Mouse (Mus musculus): ENCODE results near the gene Wnt9b. TPM values are rescaled to one million over a fixed set of nuclear protein-coding genes. Genes with fewer than 3 reads are reported as not detected.

The Wnt9b gene
- 0.06 and 0.07 TPM in 2 replicates for polyA plus RNA-seq (2014; fragmentation: Nextera tagmentation; extraction: Ambion mirVana)

- Histone ChIP-seq H3K27ac (ENCODE audit: low read length) (no peak within 1 kb of the TSS), H3K4me1 (ENCODE audit: control insufficient read depth, insufficient read depth, low read length) (peaks cover 3% of the 10 kb centered on the region; the same call in 1 of the 2 replicates), H3K36me3 (ENCODE audit: control insufficient read depth, insufficient read depth, low read length) (no peaks in the 10 kb centered on the region), H3K9ac (replicated peaks; ENCODE audit: low read depth, low read length) (peak within 1 kb of the TSS; percentile 30; the same call in 1 of the 2 replicates), H3K9me3 (ENCODE audit: control insufficient read depth, low read depth, low read length) (no peaks in the 10 kb centered on the region), H3K4me3 (ENCODE audit: low read depth, low read length) (peak within 1 kb of the TSS; percentile 37), H3K4me2 (replicated peaks; ENCODE audit: low read depth, low read length) (peak within 1 kb of the TSS; percentile 89), H3K27me3 (ENCODE audit: control insufficient read depth, insufficient read depth, low read length) (peaks cover 31% of the 10 kb centered on the region)
- WGBS, result under 1% methylated on average over 67 of the region's 68 CpGs
- peak; percentile 85 for ATAC-seq (ENCODE audit: insufficient number of reproducible peaks, insufficient read depth, low FRiP score, low read depth)
Observed at GRCm38 (mm10) chr11:103749306-103750089, at the start of gene Wnt9b. Gene Wnt9b (minus strand): TSS chr11:103749821.

GRCm38 (mm10) chr11:103789951-103790350 is 40.3 kb upstream of the Wnt9b start:
- H3K36me3 ChIP-seq (ENCODE audit: control insufficient read depth, insufficient read depth, low read length), result no peaks in the 10 kb centered on the region
- H3K27me3 ChIP-seq (ENCODE audit: control insufficient read depth, insufficient read depth, low read length), result peaks cover 16% of the 10 kb centered on the region; the same call in 1 of the 2 replicates
- H3K4me1 ChIP-seq (ENCODE audit: control insufficient read depth, insufficient read depth, low read length), result no peaks in the 10 kb centered on the region
- H3K9ac ChIP-seq (replicated peaks; ENCODE audit: low read depth, low read length), result no peak overlapping the region
- no peak overlapping the region for H3K4me3 ChIP-seq (ENCODE audit: low read depth, low read length)
- no peaks in the 10 kb centered on the region for H3K9me3 ChIP-seq (ENCODE audit: control insufficient read depth, low read depth, low read length)
- WGBS, result 52% methylated on average over 5 of the region's 5 CpGs
- no peak for ATAC-seq (ENCODE audit: insufficient number of reproducible peaks, insufficient read depth, low FRiP score, low read depth)
- H3K27ac ChIP-seq (ENCODE audit: low read length), result no peak overlapping the region
- H3K4me2 ChIP-seq (replicated peaks; ENCODE audit: low read depth, low read length), result no peak overlapping the region

GRCm38 (mm10) chr11:103780152-103780551 is 30.5 kb upstream of the Wnt9b start:
- Histone ChIP-seq H3K4me2 (replicated peaks; ENCODE audit: low read depth, low read length) (no peak overlapping the region), H3K27me3 (ENCODE audit: control insufficient read depth, insufficient read depth, low read length) (peaks cover 14% of the 10 kb centered on the region), H3K4me1 (ENCODE audit: control insufficient read depth, insufficient read depth, low read length) (no peaks in the 10 kb centered on the region), H3K4me3 (ENCODE audit: low read depth, low read length) (no peak overlapping the region), H3K27ac (ENCODE audit: low read length) (no peak overlapping the region), H3K36me3 (ENCODE audit: control insufficient read depth, insufficient read depth, low read length) (no peaks in the 10 kb centered on the region), H3K9me3 (ENCODE audit: control insufficient read depth, low read depth, low read length) (no peaks in the 10 kb centered on the region), H3K9ac (replicated peaks; ENCODE audit: low read depth, low read length) (no peak overlapping the region)
- WGBS, result 36% methylated on average over 9 of the region's 9 CpGs
- ATAC-seq (ENCODE audit: insufficient number of reproducible peaks, insufficient read depth, low FRiP score, low read depth), result no peak

- Histone ChIP-seq H3K9ac (replicated peaks; ENCODE audit: low read depth, low read length) (no peak overlapping the region), H3K4me3 (ENCODE audit: low read depth, low read length) (peak overlapping the region; percentile 20), H3K36me3 (ENCODE audit: control insufficient read depth, insufficient read depth, low read length) (no peaks in the 10 kb centered on the region), H3K27ac (ENCODE audit: low read length) (no peak overlapping the region), H3K9me3 (ENCODE audit: control insufficient read depth, low read depth, low read length) (no peaks in the 10 kb centered on the region), H3K27me3 (ENCODE audit: control insufficient read depth, insufficient read depth, low read length) (peaks cover 59% of the 10 kb centered on the region), H3K4me2 (replicated peaks; ENCODE audit: low read depth, low read length) (peak overlapping the region; percentile 35), H3K4me1 (ENCODE audit: control insufficient read depth, insufficient read depth, low read length) (peaks cover 10% of the 10 kb centered on the region; the same call in 1 of the 2 replicates)
- under 1% methylated on average over 19 of the region's 19 CpGs for WGBS
- ATAC-seq (ENCODE audit: insufficient number of reproducible peaks, insufficient read depth, low FRiP score, low read depth), result no peak
Observed at GRCm38 (mm10) chr11:103774228-103774530, 24.6 kb upstream of the Wnt9b start.

GRCm38 (mm10) chr11:103773387-103774227 is 24.0 kb upstream of the Wnt9b start, which contains the start of gene Wnt3:
Gene Wnt3 (plus strand): TSS chr11:103774150.
- Histone ChIP-seq H3K27me3 (ENCODE audit: control insufficient read depth, insufficient read depth, low read length) (peaks cover 61% of the 10 kb centered on the region), H3K9ac (replicated peaks; ENCODE audit: low read depth, low read length) (no peak within 1 kb of the TSS), H3K36me3 (ENCODE audit: control insufficient read depth, insufficient read depth, low read length) (no peaks in the 10 kb centered on the region), H3K4me2 (replicated peaks; ENCODE audit: low read depth, low read length) (peak within 1 kb of the TSS; percentile 35), H3K4me1 (ENCODE audit: control insufficient read depth, insufficient read depth, low read length) (peaks cover 10% of the 10 kb centered on the region; the same call in 1 of the 2 replicates), H3K9me3 (ENCODE audit: control insufficient read depth, low read depth, low read length) (no peaks in the 10 kb centered on the region), H3K4me3 (ENCODE audit: low read depth, low read length) (peak within 1 kb of the TSS; percentile 20), H3K27ac (ENCODE audit: low read length) (no peak within 1 kb of the TSS)
- no peak for ATAC-seq (ENCODE audit: insufficient number of reproducible peaks, insufficient read depth, low FRiP score, low read depth)
- under 1% methylated on average over 60 of the region's 60 CpGs for WGBS

- Histone ChIP-seq H3K9me3 (ENCODE audit: control insufficient read depth, low read depth, low read length) (no peaks in the 10 kb centered on the region), H3K4me3 (ENCODE audit: low read depth, low read length) (no peak overlapping the region), H3K27ac (ENCODE audit: low read length) (no peak overlapping the region), H3K4me2 (replicated peaks; ENCODE audit: low read depth, low read length) (no peak overlapping the region), H3K27me3 (ENCODE audit: control insufficient read depth, insufficient read depth, low read length) (peaks cover 62% of the 10 kb centered on the region), H3K9ac (replicated peaks; ENCODE audit: low read depth, low read length) (no peak overlapping the region), H3K4me1 (ENCODE audit: control insufficient read depth, insufficient read depth, low read length) (peaks cover 10% of the 10 kb centered on the region; the same call in 1 of the 2 replicates), H3K36me3 (ENCODE audit: control insufficient read depth, insufficient read depth, low read length) (no peaks in the 10 kb centered on the region)
- WGBS, result 2% methylated on average over 23 of the region's 23 CpGs
- no peak for ATAC-seq (ENCODE audit: insufficient number of reproducible peaks, insufficient read depth, low FRiP score, low read depth)
Observed at GRCm38 (mm10) chr11:103772505-103773386, 23.1 kb upstream of the Wnt9b start.

- peaks cover 10% of the 10 kb centered on the region; the same call in 1 of the 2 replicates for H3K4me1 ChIP-seq (ENCODE audit: control insufficient read depth, insufficient read depth, low read length)
- no peaks in the 10 kb centered on the region for H3K36me3 ChIP-seq (ENCODE audit: control insufficient read depth, insufficient read depth, low read length)
- no peak overlapping the region for H3K4me2 ChIP-seq (replicated peaks; ENCODE audit: low read depth, low read length)
- no peak overlapping the region for H3K9ac ChIP-seq (replicated peaks; ENCODE audit: low read depth, low read length)
- 1% methylated on average over 19 of the region's 19 CpGs for WGBS
- H3K27me3 ChIP-seq (ENCODE audit: control insufficient read depth, insufficient read depth, low read length), result peaks cover 59% of the 10 kb centered on the region
- no peak overlapping the region for H3K27ac ChIP-seq (ENCODE audit: low read length)
- no peak overlapping the region for H3K4me3 ChIP-seq (ENCODE audit: low read depth, low read length)
- ATAC-seq (ENCODE audit: insufficient number of reproducible peaks, insufficient read depth, low FRiP score, low read depth), result no peak
- H3K9me3 ChIP-seq (ENCODE audit: control insufficient read depth, low read depth, low read length), result no peaks in the 10 kb centered on the region
Observed at GRCm38 (mm10) chr11:103771160-103771817, 21.7 kb upstream of the Wnt9b start.
